Mouse (Mus musculus) right cerebral cortex, postnatal 10 days (tissue): ENCODE data around the gene Mrgbp.

Experiments used
- DNase-seq, 2 experiments: peaks; one replicate each; pipeline ENCODE4 v3.0.0; 2021; ENCODE audit warnings: low spot score in 2 of 2

Mrgbp gene

DNA sequence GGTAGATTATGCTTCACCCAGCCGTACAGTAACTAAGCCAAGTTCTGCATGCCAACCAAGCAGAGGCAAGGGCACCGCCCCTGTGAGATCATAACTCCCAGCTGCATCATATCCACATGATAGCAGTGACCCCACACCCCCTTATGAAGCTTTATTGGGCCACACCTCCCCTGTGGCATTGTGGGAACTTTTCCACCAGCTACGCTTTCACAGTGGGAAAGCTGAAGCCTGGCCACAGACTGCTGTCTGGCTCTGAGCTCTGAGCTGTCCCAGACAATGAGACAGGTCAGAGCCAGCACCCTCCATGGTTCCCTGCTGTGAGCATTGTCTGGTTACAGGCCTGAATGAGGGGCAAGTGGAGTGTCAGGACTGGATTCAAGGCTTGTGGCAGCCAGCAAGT is at the start of gene Mrgbp:
Gene Mrgbp (plus strand): TSS at position 303 of the 400 bp plus-strand sequence.
- DNase-seq, result no peak

DNA sequence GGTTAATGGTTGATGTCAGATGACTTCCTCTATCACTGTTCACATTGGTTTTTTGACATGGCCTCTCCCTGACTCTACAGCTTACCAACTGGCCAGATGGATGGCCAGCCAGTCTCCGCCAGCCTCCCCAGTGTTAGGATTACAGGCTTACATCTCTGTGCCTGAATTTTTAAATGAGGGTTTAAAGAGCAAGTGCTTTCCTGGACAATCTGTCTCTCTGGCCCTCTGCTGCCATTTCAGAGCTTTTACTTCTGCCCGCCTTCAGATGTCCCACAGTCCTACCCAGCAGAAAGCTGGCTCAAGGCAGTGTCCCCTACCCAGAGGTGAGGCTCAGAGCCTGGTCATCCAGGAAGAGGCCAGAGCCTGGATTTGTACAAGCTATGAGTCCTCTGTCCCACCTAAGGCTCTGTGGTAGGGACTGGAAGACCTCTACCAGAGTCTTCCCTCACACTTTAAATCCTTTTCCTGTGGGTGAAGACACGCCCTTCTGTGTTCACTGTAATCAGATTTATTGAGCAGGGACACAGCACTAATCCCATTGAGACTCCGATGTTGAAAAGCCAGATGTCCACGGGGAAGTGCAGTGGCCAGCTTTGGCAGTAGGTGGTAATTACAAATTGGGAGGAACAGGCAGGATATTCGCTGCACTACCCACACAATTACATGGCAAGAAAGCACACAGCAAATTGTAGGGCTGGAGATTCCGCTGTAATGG is 49.3 kb upstream of the Mrgbp start:
- DNase-seq, result no peak

DNA sequence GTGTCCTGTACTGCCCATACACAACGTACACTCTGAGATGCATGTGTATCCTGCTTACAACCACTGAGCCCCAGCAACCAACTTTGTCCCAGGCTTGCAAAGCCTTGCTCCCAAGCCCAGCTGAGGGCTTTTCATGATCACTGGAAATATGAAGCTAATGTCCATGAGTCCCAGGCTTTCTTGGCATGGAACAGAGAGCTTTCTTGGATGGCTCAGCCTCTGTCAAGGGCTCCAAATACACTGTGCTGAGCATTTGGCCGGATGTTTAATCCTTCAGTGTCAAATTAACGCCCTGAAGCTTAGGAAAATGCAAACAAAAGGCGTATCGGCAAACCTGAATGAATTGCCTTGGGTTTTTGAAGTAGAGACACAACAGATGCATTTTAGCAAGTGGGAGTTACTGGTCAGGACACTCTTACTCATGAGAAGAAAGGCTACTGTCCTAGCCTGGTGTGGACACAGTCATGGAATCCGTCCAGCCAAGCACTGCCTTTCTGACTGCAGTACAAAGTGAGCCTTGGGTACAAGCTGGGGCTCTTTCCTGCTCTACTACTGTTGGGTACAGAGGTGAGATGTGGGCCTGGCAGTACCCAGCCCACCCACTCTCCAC is 48.6 kb upstream of the Mrgbp start:
- no peak for DNase-seq

DNA sequence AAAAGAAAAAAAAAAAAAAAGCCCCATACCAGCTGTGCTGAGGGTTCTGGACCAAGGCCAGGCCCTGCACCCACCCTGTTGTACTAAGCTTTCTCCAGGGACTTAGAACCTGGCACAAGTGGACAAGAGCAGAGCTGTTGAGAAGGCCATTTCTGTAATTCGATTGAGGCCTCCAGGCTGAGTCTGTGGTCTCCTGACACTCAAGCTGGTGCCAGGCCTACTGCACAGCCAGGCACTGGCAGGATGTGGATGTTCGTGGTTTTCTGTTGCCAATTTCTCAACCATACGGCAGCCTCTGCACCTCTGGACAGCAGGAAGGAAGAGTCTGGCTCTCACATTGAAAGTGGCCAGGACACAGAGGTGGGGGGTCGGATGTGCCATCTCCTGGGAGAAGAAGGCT is 47.9 kb upstream of the Mrgbp start:
- no peak for DNase-seq

DNA sequence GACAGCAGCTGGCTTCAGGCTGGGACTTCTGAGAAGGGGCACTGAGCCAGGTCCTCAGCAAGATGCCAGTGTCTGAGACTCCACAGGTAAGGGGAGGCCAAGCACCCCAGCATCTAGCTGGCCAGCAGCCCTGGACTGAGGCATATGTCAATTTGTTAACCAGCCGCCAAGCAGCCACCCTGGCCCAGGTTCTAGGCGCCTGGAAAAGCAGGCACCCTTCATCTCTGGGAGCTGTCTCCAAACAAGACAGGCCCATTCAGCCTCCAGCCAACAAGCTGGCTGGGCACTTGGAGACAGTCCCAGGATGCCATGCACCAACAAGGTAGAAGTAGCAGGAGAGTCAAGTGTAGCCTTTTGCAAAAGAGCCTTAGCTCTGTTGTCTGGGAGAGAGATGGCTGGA is 37.4 kb upstream of the Mrgbp start:
- DNase-seq, result no peak

DNA sequence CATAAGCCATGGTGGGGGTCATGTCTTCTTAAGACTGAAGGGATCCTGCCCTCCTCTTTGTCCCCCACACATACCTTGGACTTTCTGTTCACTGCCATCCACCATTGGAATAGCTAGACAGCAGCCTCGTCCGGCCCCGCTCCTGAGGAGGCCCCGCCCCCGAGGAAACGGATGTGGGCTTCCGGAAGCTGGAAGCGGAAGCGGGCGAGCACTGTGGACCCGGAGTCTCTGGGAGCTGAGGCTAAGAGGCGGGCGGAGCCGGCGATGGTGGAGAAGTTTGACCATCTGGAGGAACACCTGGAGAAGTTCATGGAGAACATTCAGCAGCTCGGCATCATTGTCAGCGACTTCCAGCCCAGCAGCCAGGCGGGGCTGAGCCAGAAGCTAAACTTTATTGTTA is 36.1 kb upstream of the Mrgbp start:
- DNase-seq, result no peak

GRCm38 (mm10) chr2:180547384-180548106 is 33.6 kb upstream of the Mrgbp start:
- DNase-seq, result peak; percentile 75 to 83

- peak; percentile 49 to 72 for DNase-seq
These were observed 28.8 kb upstream of the Mrgbp start for GRCm38 (mm10) chr2:180552340-180552739.

DNA sequence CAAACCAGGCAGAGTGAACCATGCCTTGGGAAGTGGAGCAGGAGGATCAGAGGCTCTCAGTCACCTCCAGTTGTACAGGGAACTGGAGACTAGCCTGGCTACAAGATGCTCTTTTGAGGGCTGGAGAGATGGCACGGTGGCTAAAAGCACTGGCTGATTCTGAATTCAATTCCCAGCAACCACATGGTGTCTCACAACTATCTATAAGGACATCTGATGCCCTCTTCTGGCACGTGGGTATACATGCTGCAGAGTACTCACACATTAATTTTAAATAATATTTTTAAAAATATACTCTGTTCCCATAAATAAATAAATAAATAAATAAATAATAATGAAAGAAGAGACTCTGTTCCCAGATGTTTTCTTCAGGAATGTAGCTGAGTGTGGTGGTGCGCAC is 25.9 kb upstream of the Mrgbp start:
- no peak for DNase-seq

DNA sequence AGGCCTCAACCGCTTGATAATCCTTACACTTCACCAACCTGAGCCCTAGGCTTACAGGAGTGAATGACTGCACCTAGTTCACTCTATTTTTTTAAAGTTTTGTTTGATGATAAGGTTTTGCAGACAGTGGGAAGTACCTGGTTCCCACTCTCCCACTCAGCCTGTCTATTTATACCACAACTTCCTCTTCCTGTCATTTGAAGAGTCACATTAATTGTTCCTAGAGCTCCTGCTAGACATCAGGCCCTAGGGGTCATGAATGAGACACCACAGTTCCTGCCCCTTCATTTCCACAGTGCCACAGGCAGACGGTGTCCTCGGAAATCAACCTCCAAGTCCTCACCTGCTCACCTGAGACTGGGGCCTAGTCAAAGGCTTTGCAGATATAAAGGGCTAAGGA is 24.6 kb upstream of the Mrgbp start:
- no peak for DNase-seq

DNA sequence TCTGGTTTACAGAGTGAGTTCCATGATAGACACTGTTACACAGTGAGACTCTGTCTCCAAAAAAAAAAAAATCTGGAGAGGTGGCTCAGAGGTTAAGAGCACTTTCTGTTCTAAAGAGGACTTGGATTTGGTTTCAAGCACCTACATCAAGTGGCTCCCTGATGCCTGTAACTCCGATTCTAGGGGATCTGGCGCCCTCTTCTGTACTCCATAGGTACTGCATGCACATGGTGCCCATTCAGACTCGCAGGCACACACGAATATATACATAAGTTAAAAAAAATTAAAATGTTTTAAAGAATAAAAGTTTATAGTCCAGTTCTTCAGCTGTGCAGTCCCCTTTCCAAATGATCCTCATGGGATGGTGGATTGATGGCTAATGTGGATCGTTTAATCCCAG is 20.9 kb upstream of the Mrgbp start:
- DNase-seq, result no peak

- DNase-seq, result no peak
These were observed 19.0 kb upstream of the Mrgbp start for GRCm38 (mm10) chr2:180562146-180562545.

GRCm38 (mm10) chr2:180563296-180563695 is 17.8 kb upstream of the Mrgbp start:
- no peak for DNase-seq

- DNase-seq, result no peak
These were observed 17.3 kb upstream of the Mrgbp start for GRCm38 (mm10) chr2:180563841-180564240.

- no peak for DNase-seq
These were observed 14.7 kb upstream of the Mrgbp start for GRCm38 (mm10) chr2:180566240-180566913.

DNA sequence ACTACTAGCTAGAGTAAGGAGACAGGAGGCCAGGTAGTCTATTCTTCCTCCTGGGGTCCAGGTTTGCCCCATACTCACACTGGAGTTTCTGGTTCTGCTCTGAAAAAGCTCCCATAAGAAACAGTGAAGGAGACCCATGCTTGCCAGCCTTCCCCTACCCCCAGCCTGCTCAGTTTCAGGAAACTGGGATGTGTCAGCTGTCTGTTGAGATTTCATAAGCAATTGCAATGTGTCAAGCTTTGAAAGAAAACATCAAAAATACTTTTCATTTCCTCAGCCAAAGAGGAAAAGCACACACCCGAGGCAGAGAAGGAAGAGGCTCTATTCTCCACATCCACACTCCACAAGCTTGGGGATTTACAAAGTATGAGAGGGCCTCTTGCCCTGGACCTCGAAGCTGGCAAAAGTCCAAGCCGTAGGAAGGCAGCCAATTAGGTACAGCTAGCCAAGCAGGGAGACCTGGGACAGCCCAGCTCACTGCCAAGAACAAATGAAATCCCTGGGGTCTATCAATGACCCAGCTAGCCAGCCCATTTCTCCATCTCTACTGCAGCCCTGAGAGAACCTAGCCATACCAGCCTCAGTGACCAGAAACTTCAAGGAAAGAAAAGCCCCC is 12.0 kb upstream of the Mrgbp start:
- DNase-seq, result peak in 1 of 2 experiments; percentile 63

DNA sequence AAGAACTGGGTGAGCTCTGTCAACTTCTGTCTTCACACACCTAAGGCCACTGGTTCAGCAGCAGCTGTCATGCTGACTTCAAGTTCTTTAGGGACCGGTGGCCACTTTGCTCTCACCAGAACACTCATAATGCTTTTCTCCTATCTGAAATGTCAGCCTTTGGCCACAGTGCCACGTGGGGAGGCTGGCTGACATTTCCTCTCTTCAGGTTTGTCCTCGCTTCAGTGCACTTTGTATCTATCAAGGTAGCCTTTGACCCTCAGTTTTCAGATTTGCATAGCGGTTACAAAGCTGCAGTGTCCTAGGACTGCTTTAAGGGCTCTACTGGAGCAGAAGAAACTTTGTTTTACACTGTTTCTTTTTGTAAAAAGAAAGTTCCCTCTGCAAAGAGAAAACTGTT is 4.6 kb upstream of the Mrgbp start:
- DNase-seq, result no peak

- peak in 1 of 2 experiments; percentile 83 for DNase-seq
These were observed 2.4 kb upstream of the Mrgbp start for GRCm38 (mm10) chr2:180578686-180579085.

- DNase-seq, result peak; percentile 95 to 97
These were observed 1.5 kb downstream of the Mrgbp start for GRCm38 (mm10) chr2:180582481-180583153.

GRCm38 (mm10) chr2:180583154-180583507 is 2.0 kb downstream of the Mrgbp start:
- DNase-seq, result no peak

DNA sequence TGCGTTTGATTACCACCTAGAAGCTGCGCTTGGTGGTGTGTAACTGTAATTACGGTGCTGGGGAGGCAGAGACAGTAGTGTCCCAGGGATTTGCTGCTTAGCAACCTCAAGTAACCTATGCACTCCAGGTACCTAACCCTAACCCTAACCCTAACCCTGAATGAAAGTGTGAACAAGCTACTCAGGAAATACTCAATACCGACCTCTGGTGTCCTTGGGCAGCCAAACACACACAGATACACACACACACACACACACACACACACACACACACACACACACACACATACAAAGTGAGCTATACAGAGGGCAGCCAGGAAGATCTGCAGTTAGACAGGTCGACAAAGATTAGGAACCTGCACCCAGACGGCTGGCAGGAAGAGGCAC is 7.6 kb downstream of the Mrgbp start:
- DNase-seq, result no peak
